Mouse (Mus musculus): ENCODE measurements around the gene Gm37240.

The Gm37240 gene

GRCm38 (mm10) chr3:85214926-85215325 is 672.4 kb downstream of the Gm37240 start:
- DNase-seq, result no peak

DNA sequence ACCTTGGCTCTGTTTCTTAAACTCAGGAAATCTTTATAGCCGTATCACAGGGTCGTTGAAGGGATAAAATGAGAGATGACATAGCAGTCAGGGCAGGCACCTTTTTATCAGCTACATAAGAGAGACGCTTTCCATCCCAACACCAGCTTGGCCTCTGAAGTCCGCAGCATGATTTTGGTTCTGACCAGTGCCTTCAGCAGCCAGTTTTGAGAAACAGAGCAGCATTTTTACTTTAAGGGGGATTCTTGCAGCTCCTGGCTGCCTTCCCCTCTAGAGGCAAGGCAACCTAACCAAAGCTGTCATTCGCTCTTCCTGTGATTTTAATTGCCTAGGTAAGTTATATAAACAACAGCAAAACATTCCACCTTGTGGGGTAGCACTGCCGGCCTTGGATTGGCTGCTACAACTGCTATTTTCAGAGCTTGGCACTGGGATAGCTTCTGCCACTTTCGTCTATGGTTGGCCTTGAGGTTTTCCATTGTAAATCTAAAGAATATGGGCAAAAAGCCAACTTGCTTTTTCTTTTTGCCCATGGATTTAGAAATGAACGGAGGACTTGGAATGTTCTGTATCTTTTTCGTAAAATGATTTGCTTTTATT is 674.5 kb downstream of the Gm37240 start:
- no peak for DNase-seq

DNA sequence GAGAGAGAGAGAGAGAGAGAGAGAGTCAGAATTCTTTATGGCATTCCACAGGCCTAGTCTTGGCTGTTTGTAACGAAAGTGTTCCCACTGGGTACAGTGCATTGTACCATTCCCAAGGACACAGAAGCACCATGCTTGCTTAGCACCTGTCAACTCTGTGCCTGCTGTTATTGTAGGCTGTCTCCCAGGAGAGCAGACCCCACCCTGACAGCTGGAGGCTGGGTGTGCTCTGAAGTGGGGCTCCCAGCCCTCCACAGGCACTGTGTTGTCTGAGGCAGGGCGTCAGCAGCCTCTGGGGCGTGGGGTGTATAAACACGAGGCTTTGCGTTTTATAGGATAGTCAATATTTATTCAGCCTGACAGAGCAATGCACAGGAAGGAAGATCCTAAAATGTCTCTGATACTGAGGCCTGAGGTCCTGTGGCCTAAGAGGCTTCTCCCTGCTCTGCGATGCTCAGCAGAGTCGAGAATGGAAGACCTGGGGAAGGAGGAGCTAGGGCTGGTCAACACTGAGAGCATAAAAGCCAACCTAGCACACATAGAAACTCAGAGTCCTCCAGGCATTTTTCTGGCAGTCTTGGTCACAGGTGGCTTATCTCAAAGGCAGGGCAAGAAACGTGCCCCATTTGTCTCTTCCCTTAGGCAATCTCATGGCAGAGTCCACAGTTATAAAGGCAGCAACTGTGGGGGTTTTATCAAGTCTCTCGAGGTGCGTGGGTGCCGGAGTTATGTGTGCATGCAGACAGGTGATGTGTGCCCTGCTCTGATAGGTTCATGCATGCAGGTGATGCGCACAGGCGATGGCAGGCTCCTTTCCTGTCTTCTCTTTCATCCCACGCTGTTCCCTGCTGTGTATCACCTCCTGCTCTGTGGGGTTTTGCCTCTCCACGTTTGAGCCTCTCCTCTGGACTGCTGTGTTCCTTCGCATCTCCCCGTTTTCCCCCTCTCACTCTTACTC is 677.2 kb downstream of the Gm37240 start:
- no peak for DNase-seq

DNA sequence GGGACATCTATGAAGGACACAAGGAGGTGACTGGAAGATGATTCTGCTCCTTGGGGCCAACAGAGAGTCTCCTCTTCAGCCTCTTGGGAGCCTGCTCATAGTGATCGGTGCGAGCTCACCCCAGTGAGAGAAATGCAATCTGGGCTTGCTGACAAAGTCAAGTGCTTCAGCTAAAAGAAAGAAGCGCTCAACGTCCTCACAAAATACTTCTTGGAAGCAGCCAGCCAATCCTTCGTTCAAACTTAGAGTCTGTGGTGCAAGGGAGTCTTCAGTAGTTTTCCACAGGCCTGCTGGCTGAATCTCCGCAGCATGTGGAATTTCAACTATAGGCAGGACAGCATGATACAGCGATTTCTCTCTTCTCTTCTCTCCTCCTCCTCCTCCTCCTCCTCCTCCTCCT is 680.8 kb downstream of the Gm37240 start:
- DNase-seq, result no peak

DNA sequence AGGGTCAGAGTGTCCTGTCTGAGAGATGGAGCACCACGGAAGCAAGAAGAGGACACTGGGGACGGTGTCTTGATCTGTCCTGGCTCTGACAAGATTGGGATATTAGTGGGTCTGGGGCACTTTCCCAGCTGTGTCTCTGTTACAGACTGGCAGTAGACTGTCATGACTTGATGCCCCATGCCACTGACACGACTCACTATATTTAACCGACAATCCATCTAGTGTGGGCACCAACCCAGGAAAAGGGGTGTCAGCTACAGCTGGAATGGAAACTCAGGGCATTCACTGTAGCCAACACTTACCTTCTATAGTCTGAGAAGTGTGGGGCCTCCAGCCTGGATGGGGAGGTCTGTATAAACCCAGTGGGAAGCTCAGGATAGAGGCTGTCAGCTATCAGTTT is 681.4 kb downstream of the Gm37240 start:
- DNase-seq, result no peak

DNA sequence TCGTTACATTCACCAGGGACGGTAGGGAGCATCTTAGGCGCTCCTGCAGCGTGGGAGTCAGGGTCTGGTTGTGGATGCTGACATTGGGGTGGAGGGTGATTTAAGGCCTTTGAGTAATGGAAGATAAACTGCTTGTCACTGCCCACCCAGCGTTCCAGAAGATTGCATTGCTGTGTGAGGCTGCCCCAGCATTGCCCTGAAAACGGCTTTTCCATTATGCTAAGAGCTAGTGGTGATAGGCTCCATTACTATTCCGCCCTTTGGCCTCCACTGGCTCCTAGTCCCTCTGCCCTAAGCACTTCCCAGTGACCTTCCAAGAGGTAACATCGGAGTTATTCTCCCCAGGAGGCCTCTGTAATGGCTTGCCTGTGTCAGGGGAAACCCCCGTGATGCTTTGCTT is 683.7 kb downstream of the Gm37240 start:
- no peak for DNase-seq

GRCm38 (mm10) chr3:85202726-85203125 is 684.6 kb downstream of the Gm37240 start:
- DNase-seq, result no peak

GRCm38 (mm10) chr3:85201785-85202184 is 685.5 kb downstream of the Gm37240 start:
- no peak for DNase-seq

- DNase-seq, result no peak
Measured at GRCm38 (mm10) chr3:85198496-85198895, 688.8 kb downstream of the Gm37240 start.

DNA sequence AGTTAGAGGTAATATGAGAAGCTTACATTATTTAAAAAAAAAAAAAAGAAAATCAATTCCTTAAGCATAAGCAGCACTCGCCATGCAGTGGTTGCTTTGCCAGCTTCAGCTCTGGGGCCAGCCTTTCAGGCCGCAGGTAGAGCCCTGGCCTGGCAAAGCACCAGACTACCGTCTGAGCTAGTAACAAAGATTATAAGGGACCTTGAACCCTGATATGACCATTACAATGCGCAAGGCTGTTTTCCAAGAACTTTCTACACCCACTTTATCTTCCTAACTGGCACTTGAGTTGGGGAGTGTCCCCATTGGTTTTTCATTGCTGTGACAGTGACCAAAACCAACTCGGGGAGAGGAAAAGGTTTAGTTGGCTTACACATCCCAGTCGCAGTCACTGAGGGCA is 690.2 kb downstream of the Gm37240 start:
- no peak for DNase-seq

GRCm38 (mm10) chr3:85196591-85196990 is 690.7 kb downstream of the Gm37240 start:
- DNase-seq, result no peak

- peak in 1 of 2 experiments; percentile 23 for DNase-seq
Measured at GRCm38 (mm10) chr3:85195068-85195481, 692.2 kb downstream of the Gm37240 start.

GRCm38 (mm10) chr3:85189791-85190190 is 697.5 kb downstream of the Gm37240 start:
- no peak for DNase-seq

GRCm38 (mm10) chr3:85188364-85188763 is 699.0 kb downstream of the Gm37240 start:
- no peak for DNase-seq

- no peak for DNase-seq
Measured at GRCm38 (mm10) chr3:85186661-85187076, 700.6 kb downstream of the Gm37240 start.

DNA sequence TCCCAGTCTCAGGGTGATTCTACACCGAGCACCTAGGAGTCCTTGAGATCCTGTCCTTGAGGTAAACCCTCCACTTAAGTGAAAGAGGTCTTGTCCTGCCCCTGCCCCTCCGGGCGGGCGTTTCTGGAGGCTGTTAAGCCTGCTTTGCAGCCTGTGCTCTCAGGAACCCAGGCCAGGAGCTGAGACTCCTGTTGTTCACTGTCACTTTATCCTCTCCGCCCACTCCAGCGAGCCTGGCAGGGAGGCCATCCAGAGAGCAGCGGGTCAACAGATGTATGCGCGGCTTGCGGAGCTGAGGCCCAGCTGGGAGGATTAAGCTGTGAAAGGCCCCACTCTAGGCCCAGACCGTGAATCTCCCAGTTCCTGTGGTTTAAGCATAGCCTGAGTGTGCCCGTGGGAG is 701.5 kb downstream of the Gm37240 start:
- DNase-seq, result no peak

DNA sequence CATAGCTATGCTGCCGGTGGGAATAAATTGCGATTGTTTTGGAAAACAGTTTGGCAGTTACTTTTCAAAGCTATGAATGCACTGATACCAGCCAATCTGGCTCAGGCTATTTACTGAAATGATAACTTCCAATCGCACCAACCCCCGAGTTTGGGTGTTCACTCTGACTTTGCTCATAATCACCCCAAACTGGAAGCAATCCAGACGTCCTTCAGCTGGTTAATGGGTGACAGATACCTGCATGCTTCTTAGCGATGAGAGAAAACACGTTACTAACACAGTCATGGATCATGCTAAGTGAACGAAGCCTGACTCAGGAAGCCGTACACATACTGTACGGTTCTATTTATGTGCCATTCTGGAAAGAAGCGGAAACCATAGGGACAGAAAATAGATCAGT is 702.4 kb downstream of the Gm37240 start:
- DNase-seq, result no peak

GRCm38 (mm10) chr3:85184151-85184550 is 703.2 kb downstream of the Gm37240 start:
- no peak for DNase-seq

- no peak for DNase-seq
Measured at GRCm38 (mm10) chr3:85176736-85177135, 710.6 kb downstream of the Gm37240 start.

DNA sequence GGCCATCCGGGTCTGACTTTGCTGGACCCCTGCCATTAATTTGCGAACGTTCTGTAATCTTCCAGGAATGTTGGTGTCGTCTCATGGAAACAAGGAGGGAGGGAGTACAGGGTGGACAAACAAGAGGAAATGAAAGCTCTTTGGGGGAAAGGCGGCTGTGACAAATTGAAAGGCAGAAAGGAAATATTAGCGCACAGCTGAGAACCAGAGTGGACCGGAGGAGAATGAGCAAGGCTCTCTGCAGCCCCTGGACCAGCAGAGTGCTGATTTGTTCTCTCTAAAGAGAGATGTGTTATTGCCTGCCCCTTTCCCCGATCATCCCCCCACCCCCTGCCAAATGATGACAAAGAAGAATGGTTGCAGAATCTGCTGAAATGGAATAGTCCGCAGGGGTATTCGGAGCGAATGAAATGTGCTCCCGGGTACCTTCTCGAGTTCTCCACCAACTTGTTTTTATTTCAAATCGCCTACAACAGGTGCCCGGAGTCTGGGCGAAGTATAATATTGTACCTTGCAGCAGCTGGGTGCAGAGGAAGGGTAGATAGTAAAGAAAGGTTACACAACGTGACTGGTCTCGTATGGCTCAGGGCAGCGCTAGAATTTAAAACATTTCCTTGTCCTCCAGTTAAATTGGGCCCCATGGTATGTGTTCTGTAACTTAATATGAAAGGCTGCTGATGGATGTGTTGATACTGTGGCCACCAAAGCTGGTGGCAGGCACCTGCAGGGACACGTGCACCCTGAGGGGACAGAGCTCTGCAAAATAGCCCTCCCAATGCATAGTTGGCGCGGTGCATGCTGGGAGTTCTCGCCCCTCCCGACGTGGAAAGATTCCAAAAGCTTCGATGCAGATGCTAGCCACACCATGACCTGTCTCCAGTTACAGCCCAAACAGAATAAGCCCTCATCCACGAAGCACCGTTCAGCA is 712.5 kb downstream of the Gm37240 start:
- no peak for DNase-seq

DNA sequence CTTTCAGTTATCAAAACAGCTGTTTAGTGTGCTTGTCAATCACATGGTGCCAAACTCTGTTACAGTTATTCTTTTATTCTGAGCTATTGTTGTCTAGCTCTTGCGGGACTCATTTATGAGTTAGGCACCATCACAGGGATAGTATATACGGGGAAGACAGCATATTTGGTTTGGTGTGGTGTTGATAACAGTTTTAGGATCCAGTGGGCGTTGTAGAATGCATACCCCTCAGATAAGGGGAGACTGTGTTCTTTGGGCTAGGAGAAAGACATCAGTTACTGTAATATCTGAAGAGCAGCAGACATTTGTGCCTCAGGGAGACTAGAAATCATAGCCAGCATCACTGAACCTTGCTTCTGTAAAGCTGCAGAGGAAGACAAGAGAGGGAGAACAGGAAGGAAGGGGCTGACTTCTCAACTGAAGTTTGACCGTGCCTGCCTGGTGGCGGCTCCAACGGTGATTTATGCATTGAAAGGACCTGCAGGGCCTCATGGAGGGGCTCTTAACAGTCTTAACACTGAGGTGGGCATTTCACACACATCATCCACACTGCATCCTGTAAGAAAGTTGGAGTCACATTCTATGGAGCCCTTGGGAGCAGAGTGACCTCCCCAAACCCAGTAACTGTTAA is 713.8 kb downstream of the Gm37240 start:
- no peak for DNase-seq

- DNase-seq, result no peak
Measured at GRCm38 (mm10) chr3:85172532-85172931, 714.8 kb downstream of the Gm37240 start.

- DNase-seq, result no peak
Measured at GRCm38 (mm10) chr3:85172096-85172495, 715.2 kb downstream of the Gm37240 start.
